Mouse (Mus musculus) cerebellum, postnatal 36 days (tissue): ENCODE measurements at regions not wholly inside any gene's neighbourhood (a gene's known extent, or its start where the extent isn't known, plus 50 kb on each side); places are given as distances from the start of the nearest gene placed in this dataset.

Experiments
- DNase-seq, 2 experiments: peaks; one replicate each; pipeline ENCODE4 v3.0.0; 2021 to 2022; ENCODE audit warnings: mixed read lengths in 2 of 2

GRCm38 (mm10) chr2:131672646-131673045, 110.6 kb upstream of the Adra1d start:
- DNase-seq: no peak

GRCm38 (mm10) chr2:131672223-131672622, 110.1 kb upstream of the Adra1d start:
- no peak for DNase-seq

- no peak for DNase-seq
Observed at GRCm38 (mm10) chr2:131670876-131671275, 108.8 kb upstream of the Adra1d start.

GRCm38 (mm10) chr2:131667874-131668273, 105.8 kb upstream of the Adra1d start:
- DNase-seq: no peak

GRCm38 (mm10) chr2:131666841-131667364, 104.8 kb upstream of the Adra1d start:
- no peak for DNase-seq

GRCm38 (mm10) chr2:131664575-131664974, 102.5 kb upstream of the Adra1d start:
- no peak for DNase-seq

GRCm38 (mm10) chr2:131663199-131663809, 101.2 kb upstream of the Adra1d start:
- DNase-seq: no peak

GRCm38 (mm10) chr2:131652197-131652596, 90.1 kb upstream of the Adra1d start:
- DNase-seq: no peak

- DNase-seq: no peak
Observed at GRCm38 (mm10) chr2:131650611-131651153, 88.6 kb upstream of the Adra1d start.

GRCm38 (mm10) chr2:131644166-131644858, 82.2 kb upstream of the Adra1d start:
- no peak for DNase-seq

GRCm38 (mm10) chr2:131642456-131642855, 80.4 kb upstream of the Adra1d start:
- DNase-seq: no peak

- DNase-seq: no peak
Observed at GRCm38 (mm10) chr2:131638996-131639605, 77.0 kb upstream of the Adra1d start.

- DNase-seq: no peak
Observed at GRCm38 (mm10) chr2:131635791-131636190, 73.7 kb upstream of the Adra1d start.

- DNase-seq: no peak
Observed at GRCm38 (mm10) chr2:131617916-131618315, 55.8 kb upstream of the Adra1d start.

GRCm38 (mm10) chr2:131612486-131612885, 50.4 kb upstream of the Adra1d start:
- DNase-seq: no peak
